Mouse (Mus musculus) neural tube, embryonic 15.5 days (tissue): ENCODE measurements around the gene Atp6v1g3. TPM values are rescaled to one million over a fixed set of nuclear protein-coding genes. Genes with fewer than 3 reads are reported as not detected.

ENCODE experiments used
- ATAC-seq: fragments of 200-750 bp; cut with Nextera tagmentation; 2 replicates; pipeline ENCODE4 v1.8.0; 2017; ENCODE audit warnings: mild to moderate bottlenecking, moderate TSS enrichment, moderate library complexity; ENCODE audit not compliant: low FRiP score
- H3K27ac ChIP-seq: fragments of 300-500 bp; sonication (generic); replicated peaks from 2 replicates; pipeline ENCODE4 v1.5.1; 2015; ENCODE audit warnings: mild to moderate bottlenecking, inconsistent platforms
- H3K27me3 ChIP-seq: fragments of 300-500 bp; sonication (generic); replicated peaks from 2 replicates; pipeline ENCODE4 v1.6.1; 2015; ENCODE audit warnings: inconsistent platforms
- H3K36me3 ChIP-seq: fragments of 300-500 bp; sonication (generic); 2 replicates; pipeline ENCODE4 v1.6.1; 2015; ENCODE audit warnings: inconsistent platforms
- H3K4me1 ChIP-seq: fragments of 300-500 bp; sonication (generic); 2 replicates; pipeline ENCODE4 v1.6.1; 2015; ENCODE audit warnings: inconsistent platforms
- H3K4me2 ChIP-seq: fragments of 300-500 bp; sonication (generic); 2 replicates; pipeline ENCODE4 v1.6.1; 2015; ENCODE audit warnings: inconsistent platforms, mild to moderate bottlenecking, moderate library complexity
- H3K4me3 ChIP-seq: fragments of 300-500 bp; sonication (generic); replicated peaks from 2 replicates; pipeline ENCODE4 v1.5.1; 2015; ENCODE audit warnings: mild to moderate bottlenecking, inconsistent platforms
- H3K9ac ChIP-seq: fragments of 300-500 bp; sonication (generic); replicated peaks from 2 replicates; pipeline ENCODE4 v1.6.1; 2015; ENCODE audit warnings: mild to moderate bottlenecking, inconsistent platforms
- H3K9me3 ChIP-seq: fragments of 300-500 bp; sonication (generic); replicated peaks from 2 replicates; pipeline ENCODE4 v1.6.1; 2016; ENCODE audit warnings: inconsistent platforms
- WGBS: fragments of 180-500 bp; shearing (Covaris S2); methylation state at CpG from one replicate; pipeline ENCODE4 v1.1.7; 2015; ENCODE audit warnings: mixed read lengths; 5-methylcytosine and 5-hydroxymethylcytosine counted together
- polyA plus RNA-seq: library from polyadenylated mRNA; unstranded; fragments of >200 nt; fragmentation: Nextera tagmentation; extraction: Ambion mirVana; gene quantifications from 2 replicates; pipeline ENCODE4 v1.2.1, GENCODE M21; 2015

The Atp6v1g3 gene
- polyA plus RNA-seq, 1 experiment from 2014 or later: not detected

- no peaks in the 10 kb centered on the region for H3K4me1 ChIP-seq
- no peaks in the 10 kb centered on the region for H3K27me3 ChIP-seq
- H3K9ac ChIP-seq: no peak overlapping the region
- no peak overlapping the region for H3K4me2 ChIP-seq
- H3K9me3 ChIP-seq: no peaks in the 10 kb centered on the region
- no peak overlapping the region for H3K4me3 ChIP-seq
- H3K27ac ChIP-seq: no peak overlapping the region
- no peaks in the 10 kb centered on the region for H3K36me3 ChIP-seq
- no peak for ATAC-seq
- 87% methylated on average over 4 of the region's 4 CpGs for WGBS
Observed at GRCm38 (mm10) chr1:138256172-138256789, 17.3 kb upstream of the Atp6v1g3 start.

DNA sequence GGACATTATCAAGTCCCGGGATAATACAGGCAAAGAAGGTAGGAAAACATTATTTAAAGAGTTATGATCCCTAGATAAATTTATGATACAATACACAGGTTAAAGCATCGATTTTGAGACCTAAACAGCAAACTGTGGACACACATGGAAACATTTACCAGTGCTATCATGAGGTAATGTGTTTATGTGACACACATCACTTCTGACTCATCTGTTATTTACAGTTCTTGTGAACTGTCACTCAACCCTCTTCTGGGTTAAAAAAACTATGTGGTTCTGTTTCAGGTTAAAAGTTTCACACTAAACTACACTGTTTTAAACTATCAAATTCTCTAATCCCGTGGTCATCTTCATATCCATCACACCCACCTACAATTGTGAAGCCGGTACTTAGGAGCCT lies 14.8 kb upstream of the Atp6v1g3 start:
- no peaks in the 10 kb centered on the region for H3K4me1 ChIP-seq
- no peaks in the 10 kb centered on the region for H3K27me3 ChIP-seq
- no peak overlapping the region for H3K4me3 ChIP-seq
- no peak overlapping the region for H3K27ac ChIP-seq
- 78% methylated on average over 4 of the region's 4 CpGs for WGBS
- no peaks in the 10 kb centered on the region for H3K9me3 ChIP-seq
- no peak for ATAC-seq
- no peak overlapping the region for H3K9ac ChIP-seq
- no peaks in the 10 kb centered on the region for H3K36me3 ChIP-seq
- no peak overlapping the region for H3K4me2 ChIP-seq

DNA sequence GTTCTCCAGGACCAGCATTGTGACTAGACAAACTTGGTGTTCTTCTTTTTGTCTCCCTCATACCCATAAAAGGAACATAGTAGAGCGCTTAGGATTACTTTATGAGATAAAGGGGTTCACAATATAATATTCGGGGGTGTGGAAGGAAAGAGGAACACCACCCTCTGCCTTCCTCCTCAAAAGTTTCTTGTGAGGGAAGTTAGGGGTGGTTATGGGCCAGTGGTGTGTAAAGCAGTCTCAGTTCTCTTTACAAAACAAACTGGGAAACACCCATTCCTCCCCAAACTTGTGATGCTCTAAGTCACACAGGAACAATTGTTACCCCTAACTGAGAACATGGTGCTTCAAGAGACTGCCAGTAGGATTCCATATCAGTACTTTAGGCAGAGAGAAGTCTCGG lies 12.0 kb upstream of the Atp6v1g3 start:
- Histone ChIP-seq H3K27ac (no peak overlapping the region), H3K27me3 (no peaks in the 10 kb centered on the region), H3K4me1 (no peaks in the 10 kb centered on the region), H3K4me2 (no peak overlapping the region), H3K36me3 (no peaks in the 10 kb centered on the region), H3K9me3 (no peaks in the 10 kb centered on the region), H3K9ac (no peak overlapping the region), H3K4me3 (no peak overlapping the region)
- 97% methylated on average over 3 of the region's 3 CpGs for WGBS
- no peak for ATAC-seq

DNA sequence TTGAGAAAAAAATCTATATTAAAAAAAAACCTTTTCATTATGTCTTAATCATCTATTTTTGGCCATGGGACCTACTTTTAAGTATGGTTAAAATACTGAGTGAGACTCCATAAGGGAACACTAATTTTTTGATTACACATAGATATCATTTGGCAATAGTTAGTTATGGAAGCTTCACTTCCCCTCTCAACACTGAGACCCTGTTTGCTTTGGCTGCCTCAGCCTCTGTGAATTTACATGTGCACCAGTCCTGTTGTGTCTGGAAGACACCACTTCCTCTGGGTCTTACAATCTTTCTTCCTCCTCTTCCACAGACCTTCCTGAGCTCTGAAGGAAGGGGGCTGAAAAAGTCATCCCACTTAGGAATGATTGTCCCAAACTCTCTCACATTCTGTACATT lies 11.1 kb upstream of the Atp6v1g3 start:
- ATAC-seq: no peak
- Histone ChIP-seq H3K36me3 (no peaks in the 10 kb centered on the region), H3K9ac (no peak overlapping the region), H3K9me3 (no peaks in the 10 kb centered on the region), H3K27ac (no peak overlapping the region), H3K27me3 (no peaks in the 10 kb centered on the region), H3K4me1 (no peaks in the 10 kb centered on the region), H3K4me2 (no peak overlapping the region), H3K4me3 (no peak overlapping the region)

DNA sequence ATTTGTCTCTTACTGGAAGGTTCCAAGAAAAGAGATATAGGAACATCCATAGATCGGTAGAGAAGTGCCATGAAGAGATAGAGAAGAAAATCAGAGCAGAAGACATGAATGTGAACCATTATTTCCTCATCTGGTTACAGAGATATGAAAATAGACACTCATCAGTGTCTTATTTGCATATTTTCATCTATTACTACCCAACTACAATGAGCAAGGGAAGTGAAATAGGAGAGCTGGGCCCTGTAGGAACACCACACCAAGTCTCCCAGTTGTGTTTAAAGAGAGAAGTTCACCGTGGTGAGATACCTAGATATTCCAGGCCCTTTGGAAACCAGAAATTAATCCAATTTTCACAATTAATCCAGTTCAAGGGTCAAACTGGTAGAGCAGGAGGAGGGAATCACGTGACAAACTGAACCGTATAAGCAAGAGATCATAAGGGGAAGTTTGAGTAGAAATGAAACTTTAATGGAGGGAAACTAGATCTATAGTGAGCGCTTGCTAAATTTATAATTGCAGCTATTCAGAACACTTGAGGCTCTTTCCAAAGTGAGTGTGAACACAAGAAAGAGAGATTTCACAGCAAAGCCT lies 6.0 kb upstream of the Atp6v1g3 start:
- Histone ChIP-seq H3K27me3 (no peaks in the 10 kb centered on the region), H3K9ac (no peak overlapping the region), H3K36me3 (no peaks in the 10 kb centered on the region), H3K9me3 (no peaks in the 10 kb centered on the region), H3K27ac (no peak overlapping the region), H3K4me3 (no peak overlapping the region), H3K4me2 (no peak overlapping the region), H3K4me1 (no peaks in the 10 kb centered on the region)
- 91% methylated on average over 5 of the region's 5 CpGs for WGBS
- no peak for ATAC-seq

DNA sequence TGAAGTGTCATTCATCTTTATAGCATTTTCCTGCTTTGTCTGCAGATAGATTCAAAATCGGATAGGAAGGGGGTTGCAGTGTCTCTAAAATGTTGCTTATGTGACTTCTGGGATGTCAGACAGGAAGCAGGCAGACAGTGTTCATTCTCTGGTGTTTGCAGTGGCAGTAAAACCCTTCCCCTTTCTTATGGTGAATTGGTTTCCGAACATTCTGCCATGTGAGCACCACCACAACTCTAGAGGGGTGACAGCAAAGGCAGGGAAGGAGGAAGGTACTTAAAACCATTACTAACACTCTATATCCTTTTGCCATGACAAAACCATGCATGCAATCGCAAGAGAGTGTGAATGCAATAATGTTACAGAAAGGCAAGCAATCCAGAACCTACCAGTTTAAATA lies 1.4 kb downstream of the Atp6v1g3 start:
- H3K9ac ChIP-seq: no peak overlapping the region
- no peak overlapping the region for H3K27ac ChIP-seq
- H3K4me1 ChIP-seq: no peaks in the 10 kb centered on the region
- H3K36me3 ChIP-seq: no peaks in the 10 kb centered on the region
- no peak for ATAC-seq
- no peak overlapping the region for H3K4me2 ChIP-seq
- H3K4me3 ChIP-seq: no peak overlapping the region
- 81% methylated on average over 3 of the region's 3 CpGs for WGBS
- H3K9me3 ChIP-seq: no peaks in the 10 kb centered on the region
- H3K27me3 ChIP-seq: no peaks in the 10 kb centered on the region

- Histone ChIP-seq H3K9me3 (no peaks in the 10 kb centered on the region), H3K4me2 (no peak overlapping the region), H3K4me1 (no peaks in the 10 kb centered on the region), H3K4me3 (no peak overlapping the region), H3K9ac (no peak overlapping the region), H3K27ac (no peak overlapping the region), H3K27me3 (no peaks in the 10 kb centered on the region), H3K36me3 (no peaks in the 10 kb centered on the region)
- 69% methylated on average over 5 of the region's 5 CpGs for WGBS
- ATAC-seq: no peak
Observed at GRCm38 (mm10) chr1:138275859-138276258, 2.3 kb downstream of the Atp6v1g3 start.

DNA sequence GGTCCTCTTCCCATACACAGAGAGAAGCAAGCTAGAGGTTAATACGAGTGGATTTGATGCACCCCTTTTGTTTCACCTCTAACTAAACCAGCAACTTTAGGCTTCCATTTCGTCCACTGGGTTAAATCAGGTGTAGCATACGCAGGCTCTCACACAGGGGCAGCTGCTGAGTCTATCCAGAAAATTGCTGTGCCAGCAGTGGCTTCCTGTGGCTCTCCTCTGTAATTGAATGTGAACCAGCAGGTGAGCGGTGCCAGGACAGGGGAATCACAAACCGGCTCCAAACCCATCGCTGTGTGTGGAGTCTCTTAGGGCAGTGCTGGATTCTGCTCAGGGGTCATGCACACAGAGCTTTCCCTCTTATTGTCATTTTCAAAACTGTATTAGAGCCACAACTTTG lies 7.6 kb downstream of the Atp6v1g3 start:
- Histone ChIP-seq H3K4me2 (no peak overlapping the region), H3K27ac (no peak overlapping the region), H3K9ac (no peak overlapping the region), H3K36me3 (no peaks in the 10 kb centered on the region), H3K4me1 (no peaks in the 10 kb centered on the region), H3K4me3 (no peak overlapping the region), H3K27me3 (no peaks in the 10 kb centered on the region), H3K9me3 (no peaks in the 10 kb centered on the region)
- WGBS: 55% methylated on average over 6 of the region's 6 CpGs
- no peak for ATAC-seq

- no peak overlapping the region for H3K4me3 ChIP-seq
- no peaks in the 10 kb centered on the region for H3K36me3 ChIP-seq
- no peak overlapping the region for H3K4me2 ChIP-seq
- H3K27me3 ChIP-seq: no peaks in the 10 kb centered on the region
- WGBS: 51% methylated on average over 3 of the region's 3 CpGs
- no peak overlapping the region for H3K9ac ChIP-seq
- no peaks in the 10 kb centered on the region for H3K9me3 ChIP-seq
- no peak overlapping the region for H3K27ac ChIP-seq
- no peak for ATAC-seq
- no peaks in the 10 kb centered on the region for H3K4me1 ChIP-seq
Observed at GRCm38 (mm10) chr1:138282413-138283141, 9.0 kb downstream of the Atp6v1g3 start.

- H3K27me3 ChIP-seq: no peaks in the 10 kb centered on the region
- H3K9me3 ChIP-seq: no peaks in the 10 kb centered on the region
- WGBS: 89% methylated on average over 4 of the region's 4 CpGs
- H3K4me3 ChIP-seq: no peak overlapping the region
- no peak overlapping the region for H3K4me2 ChIP-seq
- no peak for ATAC-seq
- no peak overlapping the region for H3K27ac ChIP-seq
- H3K9ac ChIP-seq: no peak overlapping the region
- H3K4me1 ChIP-seq: no peaks in the 10 kb centered on the region
- H3K36me3 ChIP-seq: no peaks in the 10 kb centered on the region
Observed at GRCm38 (mm10) chr1:138287665-138288064, 14.1 kb downstream of the Atp6v1g3 start.

- H3K4me2 ChIP-seq: no peak overlapping the region
- WGBS: 74% methylated on average over 1 of the region's 1 CpGs
- H3K9me3 ChIP-seq: no peaks in the 10 kb centered on the region
- no peaks in the 10 kb centered on the region for H3K4me1 ChIP-seq
- H3K27ac ChIP-seq: no peak overlapping the region
- no peak for ATAC-seq
- H3K4me3 ChIP-seq: no peak overlapping the region
- H3K9ac ChIP-seq: no peak overlapping the region
- no peaks in the 10 kb centered on the region for H3K27me3 ChIP-seq
- H3K36me3 ChIP-seq: no peaks in the 10 kb centered on the region
Observed at GRCm38 (mm10) chr1:138288721-138289120, 15.2 kb downstream of the Atp6v1g3 start.
